Mouse (Mus musculus): Measurements from ENCODE around the gene Atp8b4. TPM values are rescaled to one million over a fixed set of nuclear protein-coding genes. Genes with fewer than 3 reads are reported as not detected.
"Not testable (repeated sequence)": the region's sequence is repeated elsewhere in the genome, so short reads cannot be mapped to it uniquely, and the experiment has no call there.

Gene Atp8b4
- polyA plus RNA-seq, 1 experiment from 2014 or later, result 5.2 TPM

DNA sequence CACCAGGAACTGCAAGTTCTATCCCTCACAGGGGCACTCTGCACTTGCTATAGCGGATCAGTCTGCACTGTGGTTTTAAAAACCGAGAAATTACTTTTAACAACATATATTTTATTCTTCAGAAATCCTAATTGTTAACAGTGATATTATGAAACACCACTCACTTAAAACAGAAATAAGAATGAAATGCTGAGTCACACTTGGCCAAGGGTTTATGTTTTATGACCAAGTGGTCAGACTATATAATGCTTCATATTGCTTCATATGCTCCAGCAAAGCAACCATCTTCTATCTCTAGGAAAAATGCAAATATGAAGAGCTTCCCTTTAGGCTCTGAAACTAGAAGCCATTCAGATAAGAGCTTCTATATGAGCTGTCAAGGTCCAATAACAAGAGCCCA is 41.8 kb downstream of the Atp8b4 start:
- Histone ChIP-seq H3K4me1 (ENCODE audit: insufficient read depth) (no peaks in the 10 kb centered on the region), H3K4me3 (ENCODE audit: low read depth, low read length) (no peak overlapping the region), H3K9me3 (ENCODE audit: low read length) (no peaks in the 10 kb centered on the region), H3K27ac (ENCODE audit: low read depth) (no peak overlapping the region), H3K36me3 (replicated peaks; ENCODE audit: insufficient read depth, low read length) (0 out of 2 replicates have a peak, but pooled peaks cover 2% of the 10 kb centered on the region), H3K4me2 (ENCODE audit: low read depth, low read length) (no peak overlapping the region), H3K9ac (replicated peaks) (no peak overlapping the region), H3K27me3 (ENCODE audit: insufficient read depth, low read length) (no peaks in the 10 kb centered on the region)
- TF ChIP-seq CTCF (IDR thresholded peaks at IDR 0.05; ENCODE audit: low read depth) (no peak), EP300 (IDR thresholded peaks at IDR 0.05; ENCODE audit: low read depth) (no peak)
- no peak for ATAC-seq
- 63% methylated on average over 2 of the region's 2 CpGs for WGBS (ENCODE audit: insufficient replicate concordance)
- no peak for DNase-seq

DNA sequence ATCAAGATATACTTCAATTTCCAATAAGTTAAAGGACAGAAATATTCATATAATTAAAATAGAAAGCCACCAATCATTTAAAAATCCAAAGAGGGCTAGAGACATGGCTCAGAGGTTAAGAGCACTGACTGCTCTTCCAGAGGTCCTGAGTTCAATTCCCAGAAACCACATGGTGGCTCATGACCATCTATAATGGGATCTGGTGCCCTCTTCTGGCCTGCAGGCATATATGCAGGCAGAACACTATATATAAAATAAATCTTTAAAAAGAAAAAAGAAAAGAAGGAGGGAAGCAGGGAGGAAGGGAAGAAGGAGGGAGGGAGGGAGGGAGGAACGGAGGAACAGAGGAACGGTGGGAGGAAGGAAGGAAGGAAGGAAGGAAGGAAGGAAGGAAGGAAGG is 42.7 kb downstream of the Atp8b4 start:
- peak; percentile 42 for TF ChIP-seq CTCF (IDR thresholded peaks at IDR 0.05; ENCODE audit: low read depth)
- H3K4me3 ChIP-seq (ENCODE audit: low read depth, low read length); ATAC-seq; H3K27ac ChIP-seq (ENCODE audit: low read depth); H3K9me3 ChIP-seq (ENCODE audit: low read length); DNase-seq; H3K27me3 ChIP-seq (ENCODE audit: insufficient read depth, low read length); H3K9ac ChIP-seq (replicated peaks); H3K36me3 ChIP-seq (replicated peaks; ENCODE audit: insufficient read depth, low read length); H3K4me1 ChIP-seq (ENCODE audit: insufficient read depth); H3K4me2 ChIP-seq (ENCODE audit: low read depth, low read length): not testable (repeated sequence)
- WGBS (ENCODE audit: insufficient replicate concordance), result 37% methylated on average over 2 of the region's 2 CpGs

DNA sequence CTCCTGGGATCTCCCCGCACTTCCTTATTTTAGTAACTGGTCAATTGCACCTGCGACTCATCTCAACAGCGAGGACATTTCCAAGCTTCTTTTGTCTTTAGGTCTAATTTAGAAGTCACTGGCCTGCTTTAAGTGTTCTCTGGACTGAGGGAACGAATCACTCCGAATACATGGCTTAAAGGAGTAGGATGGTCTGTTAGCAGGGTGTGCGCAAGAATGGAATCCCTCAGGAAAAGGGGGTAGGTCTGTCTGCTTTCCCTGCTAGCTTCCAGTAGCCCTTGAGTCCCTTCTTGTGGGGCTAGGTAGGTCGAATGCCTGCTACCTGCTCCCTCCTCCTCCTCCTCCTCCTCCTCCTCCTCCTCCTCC is 49.6 kb downstream of the Atp8b4 start:
- Histone ChIP-seq H3K9me3 (ENCODE audit: low read length) (no peaks in the 10 kb centered on the region), H3K27ac (ENCODE audit: low read depth) (no peak overlapping the region), H3K9ac (replicated peaks) (no peak overlapping the region), H3K27me3 (ENCODE audit: insufficient read depth, low read length) (no peaks in the 10 kb centered on the region), H3K4me3 (ENCODE audit: low read depth, low read length) (no peak overlapping the region), H3K4me2 (ENCODE audit: low read depth, low read length) (no peak overlapping the region), H3K4me1 (ENCODE audit: insufficient read depth) (no peaks in the 10 kb centered on the region; the same call in 1 of the 2 replicates), H3K36me3 (replicated peaks; ENCODE audit: insufficient read depth, low read length) (no peaks in the 10 kb centered on the region)
- WGBS (ENCODE audit: insufficient replicate concordance), result 69% methylated on average over 7 of the region's 7 CpGs
- TF ChIP-seq CTCF (IDR thresholded peaks at IDR 0.05; ENCODE audit: low read depth), result no peak
- no peak for TF ChIP-seq EP300 (IDR thresholded peaks at IDR 0.05; ENCODE audit: low read depth)
- ATAC-seq (no peak), DNase-seq (no peak)

DNA sequence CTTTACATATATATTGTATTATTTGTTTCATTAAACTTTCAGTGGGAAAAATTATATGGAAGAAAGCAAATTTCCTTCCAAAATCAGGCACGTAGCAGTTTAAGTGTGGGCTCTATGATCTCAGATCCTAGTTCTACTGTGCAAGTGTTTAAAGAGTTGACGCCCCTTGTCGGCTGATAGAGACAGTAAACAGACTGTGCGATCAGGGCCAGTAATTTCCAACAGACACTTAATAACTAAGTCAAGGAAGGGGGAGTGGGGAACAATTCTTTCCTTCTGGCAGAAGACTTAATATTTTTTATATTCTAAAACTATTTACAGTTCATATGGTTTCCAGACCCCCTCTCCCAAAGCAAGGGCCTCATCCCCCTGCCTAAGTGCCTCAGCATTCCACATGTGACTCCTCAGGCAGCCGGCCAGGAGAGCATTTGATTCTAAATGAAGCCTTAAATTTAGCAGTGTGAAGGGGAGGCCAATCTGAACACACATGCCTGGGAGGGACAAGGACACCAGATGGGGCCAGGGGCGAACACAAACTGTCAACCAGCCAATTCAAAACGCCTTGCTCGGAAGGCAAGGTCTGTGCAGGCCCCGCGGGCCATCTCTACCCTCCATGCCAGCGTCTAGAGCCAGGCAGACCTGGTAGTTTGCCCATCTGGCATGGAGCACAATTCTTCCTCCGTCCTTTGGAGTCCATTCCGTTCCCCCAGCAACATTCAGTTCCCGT is 50.1 kb downstream of the Atp8b4 start:
- Histone ChIP-seq H3K4me2 (ENCODE audit: low read depth, low read length) (no peak overlapping the region), H3K4me1 (ENCODE audit: insufficient read depth) (no peaks in the 10 kb centered on the region; the same call in 1 of the 2 replicates), H3K27me3 (ENCODE audit: insufficient read depth, low read length) (no peaks in the 10 kb centered on the region), H3K27ac (ENCODE audit: low read depth) (no peak overlapping the region), H3K36me3 (replicated peaks; ENCODE audit: insufficient read depth, low read length) (no peaks in the 10 kb centered on the region), H3K9ac (replicated peaks) (no peak overlapping the region), H3K9me3 (ENCODE audit: low read length) (no peaks in the 10 kb centered on the region), H3K4me3 (ENCODE audit: low read depth, low read length) (no peak overlapping the region)
- WGBS (ENCODE audit: insufficient replicate concordance), result 66% methylated on average over 14 of the region's 14 CpGs
- ATAC-seq (no peak), DNase-seq (no peak)
- TF ChIP-seq EP300 (IDR thresholded peaks at IDR 0.05; ENCODE audit: low read depth) (no peak), CTCF (IDR thresholded peaks at IDR 0.05; ENCODE audit: low read depth) (no peak)

DNA sequence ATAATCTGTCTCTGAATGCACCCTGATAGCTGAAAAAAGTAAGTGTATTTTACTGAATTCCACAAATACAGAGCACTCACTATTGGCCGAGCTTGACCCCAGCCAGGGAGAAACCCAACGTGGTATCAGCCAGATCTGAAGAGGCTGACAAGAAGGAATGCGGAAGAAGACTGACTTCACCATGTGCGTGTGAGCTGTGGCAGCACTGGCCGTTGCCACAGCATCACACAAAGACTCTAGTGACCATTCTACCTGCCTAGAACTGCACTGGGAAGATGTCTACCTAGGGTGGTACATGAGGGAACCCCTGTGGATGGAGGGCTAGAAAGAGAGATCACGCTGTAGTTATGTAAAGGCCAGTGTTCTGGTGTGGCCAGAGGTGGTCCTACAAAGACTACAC is 55.4 kb downstream of the Atp8b4 start:
- DNase-seq (no peak), ATAC-seq (no peak)
- Histone ChIP-seq H3K4me3 (ENCODE audit: low read depth, low read length) (no peak overlapping the region), H3K9me3 (ENCODE audit: low read length) (no peaks in the 10 kb centered on the region), H3K36me3 (replicated peaks; ENCODE audit: insufficient read depth, low read length) (no peaks in the 10 kb centered on the region), H3K27ac (ENCODE audit: low read depth) (no peak overlapping the region), H3K4me1 (ENCODE audit: insufficient read depth) (no peaks in the 10 kb centered on the region), H3K4me2 (ENCODE audit: low read depth, low read length) (no peak overlapping the region), H3K27me3 (ENCODE audit: insufficient read depth, low read length) (no peaks in the 10 kb centered on the region), H3K9ac (replicated peaks) (no peak overlapping the region)
- TF ChIP-seq EP300 (IDR thresholded peaks at IDR 0.05; ENCODE audit: low read depth), result no peak
- WGBS (ENCODE audit: insufficient replicate concordance), result 64% methylated on average over 6 of the region's 6 CpGs

DNA sequence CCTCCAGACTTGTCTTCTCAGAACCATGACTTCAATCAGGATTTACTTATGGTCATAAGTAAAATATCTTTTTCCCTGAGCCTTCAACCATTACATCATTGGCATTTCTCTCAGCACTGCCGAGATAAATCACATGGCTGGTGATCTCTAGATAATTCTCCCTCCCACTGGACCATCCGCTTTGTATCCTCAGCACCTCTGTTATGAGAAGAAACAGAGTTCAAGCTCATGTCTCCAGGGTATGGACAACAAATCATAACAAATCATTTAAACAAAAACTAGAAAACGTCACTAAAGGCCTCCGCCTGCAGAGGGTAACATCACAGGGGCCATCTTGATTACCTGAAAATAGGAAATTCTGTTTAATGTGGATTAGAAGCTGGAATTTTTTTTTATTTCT is 58.9 kb downstream of the Atp8b4 start:
- Histone ChIP-seq H3K27ac (ENCODE audit: low read depth) (no peak overlapping the region), H3K4me3 (ENCODE audit: low read depth, low read length) (no peak overlapping the region), H3K9me3 (ENCODE audit: low read length) (no peaks in the 10 kb centered on the region), H3K9ac (replicated peaks) (no peak overlapping the region), H3K4me1 (ENCODE audit: insufficient read depth) (no peaks in the 10 kb centered on the region), H3K27me3 (ENCODE audit: insufficient read depth, low read length) (no peaks in the 10 kb centered on the region), H3K36me3 (replicated peaks; ENCODE audit: insufficient read depth, low read length) (no peaks in the 10 kb centered on the region), H3K4me2 (ENCODE audit: low read depth, low read length) (no peak overlapping the region)
- DNase-seq (no peak), ATAC-seq (no peak)
- WGBS (ENCODE audit: insufficient replicate concordance), result 72% methylated on average over 4 of the region's 4 CpGs
- no peak for TF ChIP-seq EP300 (IDR thresholded peaks at IDR 0.05; ENCODE audit: low read depth)
- no peak for TF ChIP-seq CTCF (IDR thresholded peaks at IDR 0.05; ENCODE audit: low read depth)

DNA sequence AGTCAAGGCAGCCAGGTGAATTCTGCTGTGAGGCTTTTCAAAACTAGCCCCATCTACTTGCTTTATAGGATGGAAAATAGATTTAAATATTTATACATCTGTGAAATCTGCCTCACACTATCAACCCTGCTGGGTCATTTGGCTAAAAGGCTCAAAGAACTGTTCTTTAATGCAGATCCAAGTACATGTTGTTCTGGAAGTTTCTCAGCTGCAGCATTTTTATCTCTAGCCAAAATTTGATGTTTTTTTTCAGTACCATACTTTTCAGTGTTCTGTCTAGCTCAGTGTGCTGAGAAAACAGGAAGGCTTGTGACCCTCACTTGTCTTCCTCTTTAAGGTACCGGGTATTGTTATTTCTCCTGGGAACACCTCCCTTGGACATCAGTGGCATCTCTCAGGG is 65.8 kb downstream of the Atp8b4 start:
- no peak overlapping the region for H3K4me2 ChIP-seq (ENCODE audit: low read depth, low read length)
- H3K9me3 ChIP-seq (ENCODE audit: low read length), result no peaks in the 10 kb centered on the region
- H3K36me3 ChIP-seq (replicated peaks; ENCODE audit: insufficient read depth, low read length), result no peaks in the 10 kb centered on the region
- no peak overlapping the region for H3K4me3 ChIP-seq (ENCODE audit: low read depth, low read length)
- 44% methylated on average over 1 of the region's 1 CpGs for WGBS (ENCODE audit: insufficient replicate concordance)
- no peak overlapping the region for H3K27ac ChIP-seq (ENCODE audit: low read depth)
- ATAC-seq (no peak), DNase-seq (no peak)
- no peaks in the 10 kb centered on the region for H3K4me1 ChIP-seq (ENCODE audit: insufficient read depth)
- TF ChIP-seq EP300 (IDR thresholded peaks at IDR 0.05; ENCODE audit: low read depth) (no peak), CTCF (IDR thresholded peaks at IDR 0.05; ENCODE audit: low read depth) (no peak)
- H3K27me3 ChIP-seq (ENCODE audit: insufficient read depth, low read length), result no peaks in the 10 kb centered on the region
- H3K9ac ChIP-seq (replicated peaks), result no peak overlapping the region

Measured in liver, postnatal 0 days (tissue).